Mouse (Mus musculus): ENCODE measurements around the gene 2310011J03Rik.

2310011J03Rik gene

GRCm38 (mm10) chr10:80315315-80315714 is 5.0 kb downstream of the 2310011J03Rik start:
- DNase-seq (ENCODE audit: low spot score in 2 of 2): no peak

- DNase-seq (ENCODE audit: low spot score in 2 of 2): no peak
Observed at GRCm38 (mm10) chr10:80314494-80315001, 5.8 kb downstream of the 2310011J03Rik start.

DNA sequence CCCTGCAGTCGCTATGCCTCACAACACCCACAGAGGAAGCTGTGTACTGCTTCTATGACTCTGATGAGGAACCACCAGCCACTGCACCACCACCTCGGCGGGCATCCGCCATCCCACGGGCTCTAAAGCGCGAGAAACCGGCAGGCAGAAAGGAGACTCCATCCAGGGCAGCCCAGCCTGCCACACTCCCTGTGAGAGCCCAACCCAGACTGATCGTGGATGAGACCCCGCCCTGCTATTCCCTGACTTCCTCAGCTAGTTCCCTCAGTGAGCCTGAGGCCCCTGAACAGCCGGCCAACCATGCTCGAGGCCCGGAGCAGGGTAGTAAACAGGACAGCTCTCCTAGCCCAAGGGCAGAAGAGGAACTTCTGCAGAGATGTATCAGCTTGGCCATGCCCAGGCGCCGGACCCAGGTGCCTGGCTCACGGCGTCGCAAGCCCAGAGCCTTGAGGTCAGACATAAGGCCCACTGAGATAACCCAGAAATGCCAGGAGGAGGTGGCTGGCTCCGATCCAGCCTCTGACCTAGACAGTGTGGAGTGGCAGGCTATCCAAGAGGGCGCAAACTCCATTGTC is 6.6 kb downstream of the 2310011J03Rik start:
- peak; percentile 43 to 65 for DNase-seq (ENCODE audit: low spot score in 2 of 2)

GRCm38 (mm10) chr10:80312586-80313504 is 7.5 kb downstream of the 2310011J03Rik start:
- DNase-seq (ENCODE audit: low spot score in 2 of 2): no peak

GRCm38 (mm10) chr10:80311560-80311959 is 8.8 kb downstream of the 2310011J03Rik start:
- no peak for DNase-seq (ENCODE audit: low spot score in 2 of 2)

DNA sequence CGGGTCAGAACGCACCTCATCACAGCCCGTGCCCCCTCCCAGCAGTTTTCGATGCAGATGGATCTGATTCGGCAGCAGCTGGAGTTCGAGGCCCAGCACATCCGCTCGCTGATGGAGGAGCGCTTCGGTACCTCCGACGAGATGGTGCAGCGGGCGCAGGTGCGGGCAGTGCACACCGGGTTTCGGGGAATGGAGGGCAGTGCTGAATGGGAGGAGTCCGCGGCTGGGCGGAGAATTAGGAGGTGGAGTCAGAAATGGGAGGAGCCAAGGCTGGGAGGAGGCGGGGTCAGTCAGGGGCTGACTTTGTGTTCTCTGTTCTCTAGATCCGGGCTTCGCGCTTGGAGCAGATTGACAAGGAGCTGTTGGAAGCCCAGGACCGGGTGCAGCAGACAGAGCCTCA is 15.5 kb downstream of the 2310011J03Rik start:
- peak; percentile 29 to 79 for DNase-seq (ENCODE audit: low spot score in 2 of 2)

GRCm38 (mm10) chr10:80304458-80304857 is 15.9 kb downstream of the 2310011J03Rik start:
- no peak for DNase-seq (ENCODE audit: low spot score in 2 of 2)

DNA sequence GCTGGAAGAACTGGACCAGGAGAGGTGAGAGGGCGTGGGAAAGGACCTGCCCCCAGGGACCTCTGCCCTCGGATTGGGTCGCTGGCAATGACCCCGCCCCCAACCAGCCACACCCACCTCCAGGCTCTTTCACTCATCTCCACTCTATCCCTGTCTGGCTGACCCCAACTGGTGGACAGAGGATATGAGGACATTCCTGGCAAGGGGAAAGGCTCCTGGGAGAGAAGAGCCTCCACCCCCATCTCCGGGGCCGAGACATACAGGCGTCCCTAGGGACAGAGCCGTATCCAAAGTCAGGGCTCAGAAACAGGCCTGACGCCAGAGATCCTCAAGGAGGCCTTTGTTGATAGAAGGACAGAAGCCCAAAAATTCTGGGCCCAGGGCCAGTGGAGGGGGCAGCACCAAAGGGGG is 17.9 kb downstream of the 2310011J03Rik start:
- DNase-seq (ENCODE audit: low spot score in 2 of 2): peak in 1 of 2 experiments; percentile 54

GRCm38 (mm10) chr10:80302082-80302355 is 18.3 kb downstream of the 2310011J03Rik start:
- DNase-seq (ENCODE audit: low spot score in 2 of 2): no peak

DNA sequence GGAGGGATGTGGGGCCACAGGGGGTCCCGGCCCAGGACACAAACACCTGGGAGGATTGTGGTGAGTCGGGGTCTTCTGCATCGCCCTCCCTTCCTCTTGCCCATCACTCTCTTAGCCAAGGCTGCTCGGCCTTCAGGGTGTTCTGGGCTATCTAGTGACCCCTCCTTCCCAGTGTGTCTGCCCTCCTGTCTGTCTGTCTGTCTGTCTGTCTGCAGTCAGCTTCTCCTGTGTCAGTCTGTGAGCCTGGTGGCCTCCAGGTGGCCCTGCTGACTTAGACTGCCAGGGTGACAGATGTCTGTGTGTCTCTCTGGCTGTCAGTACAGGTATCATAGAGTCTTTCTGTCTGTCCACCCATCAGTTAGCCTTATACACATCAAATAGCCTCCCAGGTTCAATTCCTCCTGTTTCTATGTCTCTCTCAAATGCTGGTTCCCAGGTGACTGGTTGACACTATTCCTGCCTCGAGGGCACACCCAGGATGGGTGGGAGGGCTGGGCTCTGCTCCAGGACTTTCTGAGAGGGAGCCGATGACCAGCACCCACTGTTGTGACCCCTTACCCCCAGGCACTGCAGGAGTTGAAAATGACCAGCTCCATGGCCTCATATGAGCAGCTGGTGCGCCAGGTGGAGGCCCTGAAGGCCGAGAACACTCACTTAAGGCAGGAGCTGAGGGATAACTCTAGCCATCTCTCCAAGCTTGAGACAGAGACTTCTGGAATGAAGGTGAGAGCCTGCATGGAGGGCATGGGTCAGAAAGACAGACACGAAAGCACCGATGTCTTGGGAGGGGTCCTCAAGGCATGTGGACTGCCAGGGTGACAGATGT is 18.9 kb downstream of the 2310011J03Rik start:
- DNase-seq (ENCODE audit: low spot score in 2 of 2): no peak

- no peak for DNase-seq (ENCODE audit: low spot score in 2 of 2)
Observed at GRCm38 (mm10) chr10:80300672-80301181, 19.6 kb downstream of the 2310011J03Rik start.

DNA sequence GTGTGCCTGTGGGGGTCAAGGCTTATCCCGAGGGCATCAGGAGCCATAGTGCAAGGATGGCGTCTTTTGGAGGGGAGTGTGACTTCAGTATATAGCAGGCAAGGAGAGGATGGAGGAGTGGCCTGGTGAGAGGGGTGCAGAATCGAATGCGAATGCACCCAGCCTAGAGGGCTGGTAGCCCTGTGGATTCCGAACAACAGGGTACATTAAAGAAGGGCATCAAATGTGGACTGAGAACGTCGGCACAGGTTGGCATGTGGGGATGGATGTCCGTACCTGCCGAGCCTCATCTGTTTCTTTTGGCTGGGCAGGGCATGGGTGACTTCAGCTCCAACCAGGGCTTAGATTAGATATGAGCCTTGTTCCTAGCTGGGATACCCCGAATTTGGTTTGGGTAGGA is 20.5 kb downstream of the 2310011J03Rik start:
- no peak for DNase-seq (ENCODE audit: low spot score in 2 of 2)

DNA sequence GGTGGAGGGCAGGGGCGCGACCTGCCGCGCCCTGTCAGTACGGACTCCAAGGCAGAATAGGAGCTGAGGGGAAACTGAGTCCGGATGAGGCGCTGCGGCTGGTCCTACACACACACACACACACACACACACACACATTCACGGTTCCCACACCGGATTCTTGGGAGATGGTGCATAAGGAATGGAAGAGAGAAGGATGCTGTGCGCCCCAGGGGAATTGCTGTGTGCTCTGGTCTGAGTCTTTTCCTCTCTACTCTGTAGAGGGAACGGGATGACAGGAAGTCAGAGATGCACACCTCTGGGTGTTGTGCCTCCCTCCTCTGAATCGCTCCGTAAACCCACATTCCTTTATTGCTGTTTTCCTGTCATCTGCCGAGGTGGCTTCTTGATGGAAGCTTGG is 21.0 kb downstream of the 2310011J03Rik start:
- DNase-seq (ENCODE audit: low spot score in 2 of 2): no peak

DNA sequence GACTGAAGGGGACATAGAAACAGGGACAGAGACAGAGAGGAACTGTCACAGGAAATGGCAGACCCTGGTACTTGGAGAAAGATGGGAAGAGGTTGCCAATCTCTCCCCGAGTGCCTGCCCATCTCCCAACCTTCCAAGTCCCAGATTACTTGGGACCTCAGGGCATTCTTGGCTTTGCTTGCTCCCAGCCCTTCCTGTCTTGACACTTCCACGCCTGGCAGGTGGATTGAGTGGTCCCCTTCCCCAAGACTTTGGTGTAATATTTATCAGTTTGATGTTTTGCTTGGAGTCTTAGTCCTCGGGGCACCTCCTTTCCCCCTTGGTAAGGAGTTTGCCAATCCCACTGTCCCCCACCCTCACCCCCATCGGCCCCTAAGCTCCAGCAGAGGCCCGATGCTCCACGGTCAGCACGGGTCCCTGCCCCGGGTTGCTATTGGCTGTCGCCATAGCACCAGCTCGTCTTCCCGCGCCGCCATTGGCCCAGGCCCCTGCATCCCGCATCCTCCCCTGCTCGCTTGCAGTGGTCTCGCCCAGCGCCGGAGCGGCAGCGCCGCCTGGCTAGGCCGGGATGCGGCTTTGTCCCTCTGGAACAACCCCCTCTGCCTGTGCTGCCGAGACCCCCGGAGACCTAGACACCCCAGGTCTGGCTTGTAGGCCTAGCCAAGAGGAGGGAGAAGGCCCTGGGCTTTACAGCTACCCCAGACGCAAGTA is 21.6 kb downstream of the 2310011J03Rik start:
- no peak for DNase-seq (ENCODE audit: low spot score in 2 of 2)

DNA sequence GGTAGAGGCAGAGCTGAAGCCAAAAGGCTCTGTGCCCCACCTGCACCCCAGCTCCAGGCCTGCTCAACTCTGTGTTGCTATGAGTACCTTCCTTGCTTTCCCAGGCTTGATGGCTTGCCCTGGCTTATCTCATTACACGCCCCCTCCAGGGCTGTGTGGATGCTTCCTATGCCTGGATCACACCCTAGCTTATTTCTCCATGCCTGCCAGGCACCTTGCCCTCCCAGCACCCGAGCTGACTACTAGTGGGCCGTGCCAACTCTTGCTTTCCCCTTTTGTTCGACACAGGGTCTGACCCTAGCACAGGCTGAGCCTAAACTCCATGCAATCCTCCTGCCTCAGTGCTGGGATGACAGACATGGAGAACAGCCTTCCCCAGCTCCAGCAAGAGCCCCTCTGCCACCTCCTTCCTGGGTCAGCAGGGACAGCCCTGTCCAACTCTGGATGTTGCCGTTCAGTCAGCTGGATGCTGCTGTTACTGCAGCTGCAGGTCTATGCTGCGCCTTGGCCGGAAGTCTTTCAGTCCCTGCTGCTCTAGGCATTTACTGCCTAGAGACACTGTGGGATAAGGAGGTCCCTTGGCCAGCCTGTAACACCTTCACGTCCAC is 22.7 kb downstream of the 2310011J03Rik start:
- no peak for DNase-seq (ENCODE audit: low spot score in 2 of 2)

DNA sequence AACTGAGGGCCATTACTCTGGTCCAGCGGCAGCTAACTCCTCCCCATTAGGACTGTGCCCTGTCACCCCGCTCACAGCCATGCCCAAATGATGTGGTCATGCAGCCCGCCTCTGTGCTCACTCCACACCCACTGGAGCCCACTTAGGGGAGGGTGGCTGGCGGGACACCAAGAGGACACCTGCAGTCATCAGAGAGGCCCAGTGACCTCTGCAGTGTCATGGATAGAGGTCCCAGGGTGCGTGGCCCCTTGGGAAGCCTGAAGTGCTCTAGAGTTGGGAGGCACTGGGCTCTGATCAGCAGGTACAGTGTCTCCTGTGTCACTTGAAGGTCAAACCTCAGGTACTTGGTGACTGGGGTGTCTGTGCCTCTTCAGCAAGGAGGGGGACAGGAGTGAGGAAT is 23.5 kb downstream of the 2310011J03Rik start:
- DNase-seq (ENCODE audit: low spot score in 2 of 2): no peak

- DNase-seq (ENCODE audit: low spot score in 2 of 2): peak; percentile 64 to 82
Observed at GRCm38 (mm10) chr10:80295618-80296425, 24.5 kb downstream of the 2310011J03Rik start, which contains the start of gene Apc2. TSS of gene Apc2 (plus strand) at chr10:80295977.

- no peak for DNase-seq (ENCODE audit: low spot score in 2 of 2)
Observed at GRCm38 (mm10) chr10:80294788-80295303, 25.5 kb downstream of the 2310011J03Rik start.

DNA sequence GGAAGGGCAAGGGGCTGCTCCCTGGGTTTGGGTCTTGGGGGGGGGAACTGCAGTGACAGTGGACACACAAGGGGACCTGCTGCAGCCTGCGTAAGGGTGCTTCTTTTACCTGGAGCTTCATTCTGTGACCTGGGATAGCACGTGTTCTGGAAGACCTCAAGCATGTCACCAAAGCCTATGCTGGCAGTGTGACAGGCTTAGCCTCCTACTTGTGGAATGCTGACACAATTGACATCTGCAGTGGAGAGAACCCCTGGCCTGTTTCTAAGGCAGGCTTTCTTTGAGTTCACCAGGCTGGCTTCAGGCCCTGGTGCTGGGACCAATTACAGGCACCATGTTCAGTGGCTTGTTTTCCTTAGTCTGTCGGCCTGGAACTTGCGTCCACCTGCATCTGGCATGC is 26.0 kb downstream of the 2310011J03Rik start:
- no peak for DNase-seq (ENCODE audit: low spot score in 2 of 2)

- DNase-seq (ENCODE audit: low spot score in 2 of 2): peak in 1 of 2 experiments; percentile 26
Observed at GRCm38 (mm10) chr10:80293325-80293724, 27.0 kb downstream of the 2310011J03Rik start.

Measured in spleen, postnatal 10 days (tissue).